Mouse (Mus musculus) liver, adult 2 months (tissue): Measurements from ENCODE around the gene Gm26602. TPM values are rescaled to one million over a fixed set of nuclear protein-coding genes. Genes with fewer than 3 reads are reported as not detected.

Experiments
- DNase-seq: peaks from one replicate; pipeline ENCODE4 v3.0.0-alpha.2; 2011; ENCODE audit warnings: low read depth, low spot score; ENCODE audit errors: extremely low read depth
- H3K27ac ChIP-seq: fragments of 200-500 bp; replicated peaks from 2 replicates; pipeline ENCODE4 v1.5.1; 2012; ENCODE audit warnings: low read depth, mild to moderate bottlenecking, control low read depth, inconsistent platforms, low read length; ENCODE audit not compliant: insufficient read depth
- H3K27me3 ChIP-seq: fragments of 200-500 bp; 2 replicates; pipeline ENCODE4 v1.6.1; 2012; ENCODE audit warnings: mild to moderate bottlenecking, moderate library complexity, low read length, inconsistent platforms; ENCODE audit not compliant: control insufficient read depth, insufficient read depth
- H3K36me3 ChIP-seq: fragments of 200-500 bp; 2 replicates; pipeline ENCODE4 v1.6.1; 2012; ENCODE audit warnings: low read length, inconsistent platforms; ENCODE audit not compliant: control insufficient read depth, insufficient read depth
- H3K4me1 ChIP-seq: fragments of 200-500 bp; 2 replicates; pipeline ENCODE4 v1.6.1; 2011; ENCODE audit warnings: low read length; ENCODE audit not compliant: control insufficient read depth, insufficient read depth
- H3K4me3 ChIP-seq: fragments of 200-500 bp; 2 replicates; pipeline ENCODE4 v1.5.1; 2011; ENCODE audit warnings: low read depth, mild to moderate bottlenecking, control low read depth, low read length, moderate library complexity; ENCODE audit not compliant: insufficient read depth
- H3K79me2 ChIP-seq: fragments of 200-500 bp; 2 replicates; pipeline ENCODE4 v1.6.1; 2012; ENCODE audit warnings: inconsistent platforms, mild to moderate bottlenecking, low read length, moderate library complexity; ENCODE audit not compliant: control insufficient read depth, insufficient read depth
- H3K9ac ChIP-seq: fragments of 200-500 bp; 2 replicates; pipeline ENCODE4 v1.6.1; 2012; ENCODE audit warnings: low read depth, mild to moderate bottlenecking, control low read depth, inconsistent platforms, low read length
- CTCF ChIP-seq: fragments of 200-500 bp; IDR thresholded peaks from 2 replicates; pipeline ENCODE4 v1.5.1; 2011; ENCODE audit warnings: low read depth, low read length, control low read depth
- POLR2A ChIP-seq: fragments of 200-500 bp; IDR thresholded peaks from 2 replicates; pipeline ENCODE4 v1.6.1; 2011; ENCODE audit warnings: low read length, control low read depth; ENCODE audit not compliant: insufficient read depth; ENCODE audit errors: extremely low read depth
- WGBS: fragments of 180-500 bp; shearing (Covaris S2); methylation state at CpG from one replicate; pipeline ENCODE4 v1.1.7; 2018; 5-methylcytosine and 5-hydroxymethylcytosine counted together
- polyA plus RNA-seq: library from polyadenylated mRNA; depleted of rRNA; stranded (reverse); fragments of >200 nt; gene quantifications from 2 replicates; pipeline ENCODE4 v1.2.3, GENCODE M21; 2012; rRNA removed
- total RNA-seq: library from RNA; depleted of rRNA; stranded (reverse); fragments of >200 nt; gene quantifications from 2 replicates; pipeline ENCODE4 v1.2.3, GENCODE M21; 2014; rRNA removed

The Gm26602 gene
- total and polyA plus RNA-seq, 2 experiments: not detected

DNA sequence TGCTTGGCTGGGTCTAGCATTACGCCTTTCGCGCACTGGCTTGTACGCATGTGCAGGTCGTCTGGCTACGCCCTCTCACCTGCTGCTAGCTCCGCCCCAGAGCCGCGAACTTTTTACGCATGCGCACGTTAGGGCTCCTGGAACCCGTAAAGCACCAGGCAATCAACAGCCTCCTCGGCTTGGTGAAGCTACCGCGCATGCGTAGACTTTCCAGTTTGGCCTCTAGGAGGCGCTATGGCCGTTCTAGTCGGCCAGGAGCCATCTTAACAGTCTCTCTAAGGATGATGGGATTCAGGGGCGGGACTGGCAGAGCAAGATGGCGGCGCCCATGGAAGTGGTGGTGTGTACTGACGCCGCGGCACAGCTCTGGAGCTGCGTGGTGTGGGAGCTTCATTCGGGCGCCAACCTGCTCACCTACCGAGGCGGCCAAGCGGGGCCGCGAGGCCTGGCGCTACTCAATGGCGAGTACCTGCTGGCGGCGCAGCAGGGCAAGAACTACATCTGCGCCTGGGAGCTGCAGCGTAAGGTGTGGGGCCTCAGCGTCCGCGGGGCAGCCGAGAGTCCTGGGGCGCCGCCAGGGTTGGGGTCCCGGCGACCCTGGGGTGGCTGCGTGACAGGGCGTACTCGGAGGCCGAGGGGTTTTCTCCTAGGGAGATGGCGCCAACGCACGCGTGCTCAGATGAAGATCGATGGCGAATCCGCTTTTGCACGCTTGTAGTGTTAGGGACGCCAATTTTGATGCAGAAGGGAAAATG lies 49.4 kb downstream of the Gm26602 start, which contains the start of gene Wdr18:
Gene Wdr18, plus strand, starts transcription at position 306 of the 755 bp plus-strand sequence.
- Histone ChIP-seq H3K79me2 (peaks cover 9% of the 10 kb centered on the region; the same call in 1 of the 2 replicates), H3K9ac (peak within 1 kb of the TSS; percentile 81), H3K4me1 (peaks cover 6% of the 10 kb centered on the region; the same call in 1 of the 2 replicates), H3K27me3 (no peaks in the 10 kb centered on the region), H3K4me3 (peak within 1 kb of the TSS; percentile 71), H3K36me3 (no peaks in the 10 kb centered on the region; the same call in 1 of the 2 replicates), H3K27ac (peak within 1 kb of the TSS; percentile 41)
- TF ChIP-seq CTCF (peak; percentile 97), POLR2A (peak; percentile 37; the same call in 1 of the 2 replicates)
- WGBS: under 1% methylated on average over 61 of the region's 61 CpGs
- DNase-seq: peak; percentile 98

Other genes starting within 250 kb of the Gm26602 start
Only the 30 nearest of the 35 such genes appear.
- 0.09 and 0.34 TPM in 2 replicates for gene Gzmm, start 221.8 kb upstream of the Gm26602 start, total RNA-seq
- 0.09 and 0.37 TPM in 2 replicates for gene Gzmm, start 221.8 kb upstream of the Gm26602 start, polyA plus RNA-seq
- gene Bsg, start 206.4 kb upstream of the Gm26602 start, total RNA-seq: 652 and 839 TPM in 2 replicates
- 523 and 643 TPM in 2 replicates for gene Bsg, start 206.4 kb upstream of the Gm26602 start, polyA plus RNA-seq
- gene Hcn2, start 194.2 kb upstream of the Gm26602 start, total RNA-seq: 0.09 and 0.13 TPM in 2 replicates
- 0.45 and 0.67 TPM in 2 replicates for gene Hcn2, start 194.2 kb upstream of the Gm26602 start, polyA plus RNA-seq
- gene Polrmt, start 164.3 kb upstream of the Gm26602 start, total RNA-seq: 7.7 and 12.8 TPM in 2 replicates
- 32.7 and 42.4 TPM in 2 replicates for gene Polrmt, start 164.3 kb upstream of the Gm26602 start, polyA plus RNA-seq
- not detected in 2 replicates for gene Fgf22, start 155.8 kb upstream of the Gm26602 start, total RNA-seq
- not detected in 2 replicates for gene Fgf22, start 155.8 kb upstream of the Gm26602 start, polyA plus RNA-seq
- gene Rnf126, start 143.9 kb upstream of the Gm26602 start, total RNA-seq: 7.6 and 11.7 TPM in 2 replicates
- 65.1 and 70.6 TPM in 2 replicates for gene Rnf126, start 143.9 kb upstream of the Gm26602 start, polyA plus RNA-seq
- gene Fstl3, start 133.6 kb upstream of the Gm26602 start, total RNA-seq: 0.09 and 0.27 TPM in 2 replicates
- 0.18 and 0.60 TPM in 2 replicates for gene Fstl3, start 133.6 kb upstream of the Gm26602 start, polyA plus RNA-seq
- gene Prss57, start 119.9 kb upstream of the Gm26602 start, total RNA-seq: not detected in 2 replicates
- gene Prss57, start 119.9 kb upstream of the Gm26602 start, polyA plus RNA-seq: not detected in 2 replicates
- gene Palm, start 117.3 kb upstream of the Gm26602 start, total RNA-seq: 0.81 and 0.92 TPM in 2 replicates
- gene Palm, start 117.3 kb upstream of the Gm26602 start, polyA plus RNA-seq: 1.9 and 3.0 TPM in 2 replicates
- 0.18 and 0.40 TPM in 2 replicates for gene Misp, start 89.9 kb upstream of the Gm26602 start, total RNA-seq
- gene Misp, start 89.9 kb upstream of the Gm26602 start, polyA plus RNA-seq: 0.16 and 0.51 TPM in 2 replicates
- 43.9 and 86.1 TPM in 2 replicates for gene Ptbp1, start 56.4 kb upstream of the Gm26602 start, total RNA-seq
- gene Ptbp1, start 56.4 kb upstream of the Gm26602 start, polyA plus RNA-seq: 77.6 and 103 TPM in 2 replicates
- 0.40 TPM in 1 of 2 replicates, not detected in the other for gene Prtn3, start 36.4 kb upstream of the Gm26602 start, total RNA-seq
- 0.20 and 1.1 TPM in 2 replicates for gene Prtn3, start 36.4 kb upstream of the Gm26602 start, polyA plus RNA-seq
- under 0.01 TPM in 1 of 2 replicates, not detected in the other for gene Plppr3, start 36.2 kb upstream of the Gm26602 start, total RNA-seq
- gene Plppr3, start 36.2 kb upstream of the Gm26602 start, polyA plus RNA-seq: 0.38 and 0.47 TPM in 2 replicates
- 0.20 TPM in 1 of 2 replicates, not detected in the other for gene Elane, start 24.6 kb upstream of the Gm26602 start, total RNA-seq
- 0.12 and 0.15 TPM in 2 replicates for gene Elane, start 24.6 kb upstream of the Gm26602 start, polyA plus RNA-seq
- gene Cfd, start 20.0 kb upstream of the Gm26602 start, total RNA-seq: 5.7 and 11.3 TPM in 2 replicates
- 0.37 and 0.98 TPM in 2 replicates for gene Cfd, start 20.0 kb upstream of the Gm26602 start, polyA plus RNA-seq
- gene Med16, start 1.9 kb upstream of the Gm26602 start, total RNA-seq: 5.9 and 8.2 TPM in 2 replicates
- 29.9 and 30.6 TPM in 2 replicates for gene Med16, start 1.9 kb upstream of the Gm26602 start, polyA plus RNA-seq
- gene Kiss1r, start 6.1 kb downstream of the Gm26602 start, total RNA-seq: 0.18 and 0.60 TPM in 2 replicates
- 1.5 and 1.9 TPM in 2 replicates for gene Kiss1r, start 6.1 kb downstream of the Gm26602 start, polyA plus RNA-seq
- gene R3hdm4, start 10.4 kb downstream of the Gm26602 start, total RNA-seq: 12.4 and 15.5 TPM in 2 replicates
- 78.8 and 80.0 TPM in 2 replicates for gene R3hdm4, start 10.4 kb downstream of the Gm26602 start, polyA plus RNA-seq
- gene Arid3a, start 16.2 kb downstream of the Gm26602 start, total RNA-seq: 0.37 and 0.74 TPM in 2 replicates
- 0.69 and 1.7 TPM in 2 replicates for gene Arid3a, start 16.2 kb downstream of the Gm26602 start, polyA plus RNA-seq
- gene Wdr18, start 49.3 kb downstream of the Gm26602 start, total RNA-seq: 24.8 TPM in 2 replicates
- 59.8 and 63.3 TPM in 2 replicates for gene Wdr18, start 49.3 kb downstream of the Gm26602 start, polyA plus RNA-seq
- gene Grin3b, start 59.9 kb downstream of the Gm26602 start, total RNA-seq: 0.18 TPM in 1 of 2 replicates, not detected in the other
- 0.45 TPM in 2 replicates for gene Grin3b, start 59.9 kb downstream of the Gm26602 start, polyA plus RNA-seq
- gene Tmem259, start 73.5 kb downstream of the Gm26602 start, total RNA-seq: 35.7 and 51.7 TPM in 2 replicates
- gene Tmem259, start 73.5 kb downstream of the Gm26602 start, polyA plus RNA-seq: 223 and 259 TPM in 2 replicates
- gene Cnn2, start 77.7 kb downstream of the Gm26602 start, total RNA-seq: 5.2 and 6.4 TPM in 2 replicates
- gene Cnn2, start 77.7 kb downstream of the Gm26602 start, polyA plus RNA-seq: 6.9 and 9.8 TPM in 2 replicates
- 1.4 and 1.9 TPM in 2 replicates for gene Abca7, start 85.6 kb downstream of the Gm26602 start, total RNA-seq
- gene Abca7, start 85.6 kb downstream of the Gm26602 start, polyA plus RNA-seq: 3.2 and 3.4 TPM in 2 replicates
- 4.5 and 4.6 TPM in 2 replicates for gene Arhgap45, start 105.8 kb downstream of the Gm26602 start, total RNA-seq
- gene Arhgap45, start 105.8 kb downstream of the Gm26602 start, polyA plus RNA-seq: 7.7 and 10.9 TPM in 2 replicates
- gene Polr2e, start 128.9 kb downstream of the Gm26602 start, total RNA-seq: 26.4 and 39.1 TPM in 2 replicates
- gene Polr2e, start 128.9 kb downstream of the Gm26602 start, polyA plus RNA-seq: 71.1 and 74.6 TPM in 2 replicates
- 712 and 752 TPM in 2 replicates for gene Gpx4, start 136.3 kb downstream of the Gm26602 start, total RNA-seq
- 535 and 559 TPM in 2 replicates for gene Gpx4, start 136.3 kb downstream of the Gm26602 start, polyA plus RNA-seq
- gene Sbno2, start 194.7 kb downstream of the Gm26602 start, total RNA-seq: 8.9 and 11.8 TPM in 2 replicates
- gene Sbno2, start 194.7 kb downstream of the Gm26602 start, polyA plus RNA-seq: 19.2 and 25.9 TPM in 2 replicates
- 71.5 and 75.0 TPM in 2 replicates for gene Stk11, start 204.9 kb downstream of the Gm26602 start, total RNA-seq
- gene Stk11, start 204.9 kb downstream of the Gm26602 start, polyA plus RNA-seq: 96.8 and 110 TPM in 2 replicates
- gene Atp5d, start 227.8 kb downstream of the Gm26602 start, total RNA-seq: 144 and 218 TPM in 2 replicates
- gene Atp5d, start 227.8 kb downstream of the Gm26602 start, polyA plus RNA-seq: 1,387 and 1,558 TPM in 2 replicates